Mouse (Mus musculus): ENCODE results near the gene Aurkaip1. TPM values are rescaled to one million over a fixed set of nuclear protein-coding genes. Genes with fewer than 3 reads are reported as not detected.
A peak's percentile ranks its signal among the peaks of the same experiment; 100 is the strongest.

The Aurkaip1 gene
- total and polyA plus RNA-seq, 2 experiments from 2014 or later = 93.0 to 148 TPM

- no peak for DNase-seq
- TF ChIP-seq CTCF (IDR thresholded peaks at IDR 0.05; ENCODE audit: low read depth) = no peak
- H3K4me3 ChIP-seq (ENCODE audit: low read depth, low read length) = no peak overlapping the region
- H3K9me3 ChIP-seq (ENCODE audit: low read length) = no peaks in the 10 kb centered on the region
- H3K27ac ChIP-seq (ENCODE audit: low read depth, low read length) = no peak overlapping the region
- peaks cover 9% of the 10 kb centered on the region; the same call in 1 of the 2 replicates for H3K36me3 ChIP-seq (ENCODE audit: insufficient read depth)
- ATAC-seq = no peak
- 80% methylated on average over 11 of the region's 11 CpGs for WGBS
- H3K4me2 ChIP-seq (ENCODE audit: low read depth) = no peak overlapping the region
- 0 out of 2 replicates have a peak, but pooled peaks cover 2% of the 10 kb centered on the region for H3K4me1 ChIP-seq (ENCODE audit: insufficient read depth)
- no peaks in the 10 kb centered on the region for H3K27me3 ChIP-seq (ENCODE audit: insufficient read depth, low read length)
- H3K9ac ChIP-seq = no peak overlapping the region
Observed at GRCm38 (mm10) chr4:155837404-155838010, 6.4 kb downstream of the Aurkaip1 start.

- DNase-seq = no peak
- H3K27ac ChIP-seq (ENCODE audit: low read depth, low read length) = 0 out of 2 replicates have a peak overlapping the region, but pooled peaks have one; percentile 15
- no peak for TF ChIP-seq CTCF (IDR thresholded peaks at IDR 0.05; ENCODE audit: low read depth)
- no peaks in the 10 kb centered on the region for H3K9me3 ChIP-seq (ENCODE audit: low read length)
- H3K9ac ChIP-seq = no peak overlapping the region
- 59% methylated on average over 8 of the region's 8 CpGs for WGBS
- H3K4me2 ChIP-seq (ENCODE audit: low read depth) = no peak overlapping the region
- no peak overlapping the region for H3K4me3 ChIP-seq (ENCODE audit: low read depth, low read length)
- no peaks in the 10 kb centered on the region for H3K27me3 ChIP-seq (ENCODE audit: insufficient read depth, low read length)
- no peak for ATAC-seq
- H3K4me1 ChIP-seq (ENCODE audit: insufficient read depth) = no peaks in the 10 kb centered on the region
- H3K36me3 ChIP-seq (ENCODE audit: insufficient read depth) = 0 out of 2 replicates have a peak, but pooled peaks cover 4% of the 10 kb centered on the region
Observed at GRCm38 (mm10) chr4:155838187-155839153, 7.4 kb downstream of the Aurkaip1 start.

- ATAC-seq (peak; percentile 66), DNase-seq (peak; percentile 32)
- Histone ChIP-seq H3K27ac (ENCODE audit: low read depth, low read length) (peak within 1 kb of the TSS; percentile 40), H3K9ac (0 out of 2 replicates have a peak within 1 kb of the TSS, but pooled peaks have one; percentile 10), H3K4me1 (ENCODE audit: insufficient read depth) (no peaks in the 10 kb centered on the region), H3K4me3 (ENCODE audit: low read depth, low read length) (peak within 1 kb of the TSS; percentile 16; the same call in 1 of the 2 replicates), H3K36me3 (ENCODE audit: insufficient read depth) (0 out of 2 replicates have a peak, but pooled peaks cover 4% of the 10 kb centered on the region), H3K9me3 (ENCODE audit: low read length) (no peaks in the 10 kb centered on the region), H3K27me3 (ENCODE audit: insufficient read depth, low read length) (no peaks in the 10 kb centered on the region), H3K4me2 (ENCODE audit: low read depth) (peak within 1 kb of the TSS; percentile 47)
- no peak for TF ChIP-seq CTCF (IDR thresholded peaks at IDR 0.05; ENCODE audit: low read depth)
- WGBS = 7% methylated on average over 16 of the region's 16 CpGs
Observed at GRCm38 (mm10) chr4:155839483-155839910, 8.4 kb downstream of the Aurkaip1 start, which contains the start of gene Mxra8. Gene Mxra8, plus strand, starts transcription at chr4:155839680.

- DNase-seq = no peak
- WGBS = 10% methylated on average over 8 of the region's 8 CpGs
- H3K36me3 ChIP-seq (ENCODE audit: insufficient read depth) = 0 out of 2 replicates have a peak, but pooled peaks cover 4% of the 10 kb centered on the region
Observed at GRCm38 (mm10) chr4:155840076-155841002, 9.3 kb downstream of the Aurkaip1 start.

GRCm38 (mm10) chr4:155841003-155841454 lies 10.0 kb downstream of the Aurkaip1 start:
- H3K27ac ChIP-seq (ENCODE audit: low read depth, low read length) = no peak overlapping the region
- 1% methylated on average over 30 of the region's 32 CpGs for WGBS
- no peak overlapping the region for H3K9ac ChIP-seq
- ATAC-seq (peak; percentile 57), DNase-seq (peak; percentile 35)
- H3K36me3 ChIP-seq (ENCODE audit: insufficient read depth) = 0 out of 2 replicates have a peak, but pooled peaks cover 4% of the 10 kb centered on the region
- no peaks in the 10 kb centered on the region for H3K4me1 ChIP-seq (ENCODE audit: insufficient read depth)
- H3K9me3 ChIP-seq (ENCODE audit: low read length) = no peaks in the 10 kb centered on the region
- no peaks in the 10 kb centered on the region for H3K27me3 ChIP-seq (ENCODE audit: insufficient read depth, low read length)
- H3K4me3 ChIP-seq (ENCODE audit: low read depth, low read length) = peak overlapping the region; percentile 16; the same call in 1 of the 2 replicates
- peak overlapping the region; percentile 47 for H3K4me2 ChIP-seq (ENCODE audit: low read depth)
- peak; percentile 53 for TF ChIP-seq CTCF (IDR thresholded peaks at IDR 0.05; ENCODE audit: low read depth)

More at GRCm38 (mm10) chr4:155840076-155841002, 9.3 kb downstream of the Aurkaip1 start:
- H3K9ac ChIP-seq = 0 out of 2 replicates have a peak overlapping the region, but pooled peaks have one; percentile 10
- 0 out of 2 replicates have a peak, but pooled peaks have one; percentile 17 for ATAC-seq
- TF ChIP-seq CTCF (IDR thresholded peaks at IDR 0.05; ENCODE audit: low read depth) = no peak
- H3K4me1 ChIP-seq (ENCODE audit: insufficient read depth) = no peaks in the 10 kb centered on the region
- peak overlapping the region; percentile 47 for H3K4me2 ChIP-seq (ENCODE audit: low read depth)
- peak overlapping the region; percentile 16 for H3K4me3 ChIP-seq (ENCODE audit: low read depth, low read length)
- H3K27me3 ChIP-seq (ENCODE audit: insufficient read depth, low read length) = no peaks in the 10 kb centered on the region
- H3K9me3 ChIP-seq (ENCODE audit: low read length) = no peaks in the 10 kb centered on the region
- peak overlapping the region; percentile 40 for H3K27ac ChIP-seq (ENCODE audit: low read depth, low read length)
